Mouse (Mus musculus) G1E (cell line): Measurements from ENCODE around the gene Parp2. TPM values are rescaled to one million over a fixed set of nuclear protein-coding genes. Genes with fewer than 3 reads are reported as not detected.
"Not testable (repeated sequence)": the region's sequence is repeated elsewhere in the genome, so short reads cannot be mapped to it uniquely, and the experiment has no call there.

Source experiments
- ATAC-seq: 2 replicates; pipeline ENCODE4 v1.8.0; 2016; ENCODE audit warnings: mild to moderate bottlenecking; ENCODE audit not compliant: insufficient number of reproducible peaks, poor library complexity, low FRiP score, severe bottlenecking; ENCODE audit errors: extremely low read depth
- DNase-seq: peaks from one replicate; pipeline ENCODE4 v3.0.0; 2012; ENCODE audit warnings: low spot score
- H3K27me3 ChIP-seq: 2 replicates; pipeline ENCODE4 v1.6.1; 2012; ENCODE audit warnings: mild to moderate bottlenecking, low read length, inconsistent platforms; ENCODE audit not compliant: insufficient read depth
- H3K36me3 ChIP-seq: replicated peaks from 2 replicates; pipeline ENCODE3; 2012; ENCODE audit warnings: mild to moderate bottlenecking, inconsistent platforms
- H3K4me1 ChIP-seq: 2 replicates; pipeline ENCODE4 v1.6.1; 2012; ENCODE audit warnings: low read depth, low read length, inconsistent platforms, mixed read lengths; ENCODE audit not compliant: insufficient read depth
- H3K4me3 ChIP-seq: 2 replicates; pipeline ENCODE4 v1.5.1; 2012; ENCODE audit warnings: low read depth, mild to moderate bottlenecking, inconsistent platforms, low read length, moderate library complexity, mixed read lengths
- H3K9me3 ChIP-seq: replicated peaks from 2 replicates; pipeline ENCODE4 v1.6.1; 2012; ENCODE audit warnings: inconsistent platforms
- CTCF ChIP-seq: IDR thresholded peaks from 2 replicates; pipeline ENCODE4 v1.5.1; 2012; ENCODE audit warnings: low read depth, low read length, inconsistent platforms, mixed read lengths
- GATA1 ChIP-seq: IDR thresholded peaks from 2 replicates; pipeline ENCODE4 v1.6.1; 2012; ENCODE audit warnings: borderline replicate concordance, low read length, inconsistent platforms, mixed read lengths
- GATA2 ChIP-seq: IDR thresholded peaks from 2 replicates; pipeline ENCODE4 v1.6.1; 2012; ENCODE audit warnings: low read depth, low read length, inconsistent platforms, borderline replicate concordance
- POLR2AphosphoS5 ChIP-seq: IDR thresholded peaks from 2 replicates; pipeline ENCODE4 v1.6.1; 2012; ENCODE audit warnings: low read depth, low read length, inconsistent platforms; ENCODE audit not compliant: insufficient replicate concordance
- TAL1 ChIP-seq: conservative IDR thresholded peaks from 2 replicates; pipeline ENCODE4 v1.6.1; 2012; ENCODE audit warnings: low read depth, low read length, inconsistent platforms, mixed read lengths
- polyA plus RNA-seq: library from polyadenylated mRNA; stranded (reverse); fragments of >175 nt; gene quantifications from 2 replicates; pipeline ENCODE4 v1.2.3, GENCODE M21; 2012
- total RNA-seq, 2 experiments: library from RNA; stranded (forward) in 1 of 2; stranded (reverse) in 1 of 2; fragments of 200-1000 nt in 1 of 2; fragments of >200 nt in 1 of 2; fragmentation: Nextera tagmentation in 1 of 2; gene quantifications; 2 replicates each; pipeline ENCODE4 v1.2.3; 2014 to 2017

Gene Parp2
- total and polyA plus RNA-seq, 3 experiments, result 8.2 to 130 (median 111) TPM

GRCm38 (mm10) chr14:50837236-50837635 lies 29.6 kb downstream of the Parp2 start:
- ATAC-seq, result no peak
- DNase-seq, result no peak

GRCm38 (mm10) chr14:50855788-50856187 lies 48.1 kb downstream of the Parp2 start:
- TF ChIP-seq GATA1 (no peak), GATA2 (no peak), TAL1 (no peak), CTCF (no peak), POLR2AphosphoS5 (no peak)
- no peak for ATAC-seq
- peaks cover 79% of the 10 kb centered on the region for H3K36me3 ChIP-seq

More at GRCm38 (mm10) chr14:50837236-50837635, 29.6 kb downstream of the Parp2 start:
- Histone ChIP-seq H3K4me1 (no peaks in the 10 kb centered on the region), H3K9me3 (no peaks in the 10 kb centered on the region), H3K27me3 (no peaks in the 10 kb centered on the region), H3K36me3 (peaks cover 78% of the 10 kb centered on the region), H3K4me3 (no peak overlapping the region)
- no peak for TF ChIP-seq CTCF

GRCm38 (mm10) chr14:50862641-50863040 lies 55.0 kb downstream of the Parp2 start:
- Histone ChIP-seq H3K27me3 (no peaks in the 10 kb centered on the region; the same call in 1 of the 2 replicates), H3K4me3 (no peak overlapping the region), H3K4me1 (no peaks in the 10 kb centered on the region), H3K9me3 (no peaks in the 10 kb centered on the region), H3K36me3 (peaks cover 74% of the 10 kb centered on the region)
- TF ChIP-seq POLR2AphosphoS5 (no peak), CTCF (no peak), TAL1 (no peak), GATA1 (no peak), GATA2 (no peak)
- DNase-seq (no peak), ATAC-seq (no peak)

More at GRCm38 (mm10) chr14:50855788-50856187, 48.1 kb downstream of the Parp2 start:
- no peak overlapping the region for H3K4me3 ChIP-seq
- no peaks in the 10 kb centered on the region for H3K9me3 ChIP-seq
- no peak for DNase-seq
- no peaks in the 10 kb centered on the region for H3K4me1 ChIP-seq
- no peaks in the 10 kb centered on the region; the same call in 1 of the 2 replicates for H3K27me3 ChIP-seq

GRCm38 (mm10) chr14:50865005-50865404 lies 57.4 kb downstream of the Parp2 start:
- H3K36me3 ChIP-seq, result peaks cover 67% of the 10 kb centered on the region
- ATAC-seq, result not testable (repeated sequence)

GRCm38 (mm10) chr14:50866966-50867365 lies 59.3 kb downstream of the Parp2 start:
- TF ChIP-seq GATA1 (no peak), CTCF (no peak), TAL1 (no peak), POLR2AphosphoS5 (no peak), GATA2 (no peak)
- H3K4me3 ChIP-seq, result no peak overlapping the region
- H3K27me3 ChIP-seq, result no peaks in the 10 kb centered on the region
- no peaks in the 10 kb centered on the region for H3K9me3 ChIP-seq
- H3K4me1 ChIP-seq, result peaks cover 14% of the 10 kb centered on the region
- H3K36me3 ChIP-seq, result peaks cover 55% of the 10 kb centered on the region
- no peak for ATAC-seq
- DNase-seq, result no peak

More at GRCm38 (mm10) chr14:50865005-50865404, 57.4 kb downstream of the Parp2 start:
- not testable (repeated sequence) for DNase-seq, H3K27me3 ChIP-seq, H3K9me3 ChIP-seq, H3K4me1 ChIP-seq, H3K4me3 ChIP-seq

- no peaks in the 10 kb centered on the region for H3K27me3 ChIP-seq
- peaks cover 47% of the 10 kb centered on the region for H3K36me3 ChIP-seq
- no peaks in the 10 kb centered on the region for H3K9me3 ChIP-seq
- peaks cover 14% of the 10 kb centered on the region for H3K4me1 ChIP-seq
- no peak overlapping the region for H3K4me3 ChIP-seq
- TF ChIP-seq TAL1 (no peak), CTCF (no peak), GATA1 (no peak), POLR2AphosphoS5 (no peak)
- ATAC-seq (no peak), DNase-seq (no peak)
Measured at GRCm38 (mm10) chr14:50868211-50868610, 60.6 kb downstream of the Parp2 start.

GRCm38 (mm10) chr14:50868656-50869055 lies 61.0 kb downstream of the Parp2 start:
- Histone ChIP-seq H3K27me3 (no peaks in the 10 kb centered on the region), H3K9me3 (no peaks in the 10 kb centered on the region), H3K4me1 (peaks cover 14% of the 10 kb centered on the region), H3K4me3 (no peak overlapping the region), H3K36me3 (peaks cover 43% of the 10 kb centered on the region)
- TF ChIP-seq GATA1 (no peak), TAL1 (no peak), CTCF (no peak), GATA2 (no peak), POLR2AphosphoS5 (no peak)
- DNase-seq, result no peak
- ATAC-seq, result no peak
